Comparison of ENCODE assay signal across 19 mouse cellular contexts in the genomic region with DNA sequence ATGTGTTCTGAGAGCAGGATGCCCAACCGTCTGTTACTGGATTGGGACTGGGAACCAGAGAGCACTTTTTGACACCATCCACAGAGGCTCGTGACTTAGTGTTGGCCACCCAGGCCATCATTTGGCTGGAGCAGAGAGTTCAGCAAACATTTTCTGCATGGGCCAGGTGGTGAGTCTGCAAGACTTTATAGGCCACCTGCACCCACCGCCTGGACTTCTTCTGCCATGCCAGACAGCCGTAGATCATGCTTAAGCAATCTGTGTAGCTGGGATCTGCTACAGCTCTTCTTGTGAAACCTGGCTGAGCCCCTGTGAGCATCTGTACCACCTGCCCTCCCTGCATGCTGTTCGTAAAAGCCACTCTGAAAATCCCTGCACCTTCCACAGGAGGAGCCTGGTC. TPM values are rescaled to one million over a fixed set of nuclear protein-coding genes. Genes with fewer than 3 reads are reported as not detected.
DNase-seq lines count a peak whose midpoint lies in the region; ATAC-seq and TF ChIP-seq lines count a peak whose summit lies in the region.
"Had no signal": no experiment of that assay in that cellular context is flagged by ENCODE, and none has a peak within 500 bp of the region (broad histone marks: within the 10 kb centered on the region; RNA-seq: fewer than 3 reads in every experiment).

No protein-coding gene starts in this region.

- H3K4me3 ChIP-seq in hindbrain, postnatal 0 days (ENCODE audit: low read length), result no peak overlapping the region
- no peak overlapping the region for H3K4me3 ChIP-seq in hindbrain, embryonic 14.5 days (replicated peaks; ENCODE audit: low read length)
- H3K4me3 ChIP-seq: limb, embryonic 15.5 days; stomach, embryonic 15.5 days had no signal

- no peaks in the 10 kb centered on the region for H3K27me3 ChIP-seq in hindbrain, postnatal 0 days (ENCODE audit: insufficient read depth, low read length)
- no peaks in the 10 kb centered on the region for H3K27me3 ChIP-seq in hindbrain, embryonic 14.5 days (ENCODE audit: control insufficient read depth, insufficient read depth, low read length)
- H3K27me3 ChIP-seq: limb, embryonic 15.5 days; Patski; stomach, embryonic 15.5 days had no signal

- peak overlapping the region; percentile 52; the same call in 1 of the 2 replicates for H3K27ac ChIP-seq in hindbrain, postnatal 0 days
- no peak overlapping the region for H3K27ac ChIP-seq in hindbrain, embryonic 14.5 days
- H3K27ac ChIP-seq: limb, embryonic 15.5 days; stomach, embryonic 15.5 days had no signal

- peak; percentile 38 for DNase-seq in hindbrain, postnatal 0 days (ENCODE audit: low spot score)
- DNase-seq in hindbrain, embryonic 14.5 days (ENCODE audit: low spot score), result no peak
- peak; percentile 87 for DNase-seq in brain, adult 2 months (ENCODE audit: low read depth, low spot score)
- DNase-seq in cerebellum, adult 11-12 months, result peak; percentile 83
- DNase-seq in cerebellum, postnatal 25 days, result peak; percentile 69 to 74
- DNase-seq in gastrocnemius, postnatal 25 days, result no peak
- DNase-seq in gastrocnemius, adult 8-10 months (ENCODE audit: low spot score in 2 of 2), result no peak
- DNase-seq: adrenal gland, postnatal 25 days; embryo, embryonic 11 days; gastrocnemius, postnatal 36 days; heart, postnatal 10 days; kidney, adult 18-20 months; kidney, postnatal 14 days; right cerebral cortex, postnatal 14 days; thymus, adult 2 months had no signal

- 60% methylated on average over 5 of the region's 5 CpGs for WGBS in hindbrain, postnatal 0 days
- WGBS in hindbrain, embryonic 14.5 days, result 73% methylated on average over 5 of the region's 5 CpGs

- 0 out of 2 replicates have a peak, but pooled peaks cover 2% of the 10 kb centered on the region for H3K4me1 ChIP-seq in hindbrain, postnatal 0 days (ENCODE audit: insufficient read depth, low read length)
- H3K4me1 ChIP-seq in hindbrain, embryonic 14.5 days (replicated peaks; ENCODE audit: control insufficient read depth, insufficient read depth, low read length), result 0 out of 2 replicates have a peak, but pooled peaks cover 8% of the 10 kb centered on the region
- H3K4me1 ChIP-seq: stomach, embryonic 15.5 days had no signal

- 0 out of 2 replicates have a peak, but pooled peaks have one; percentile 3 for TF ChIP-seq CTCF in hindbrain, postnatal 0 days (IDR thresholded peaks at IDR 0.05; ENCODE audit: low read depth)

- no peak overlapping the region for H3K4me2 ChIP-seq in hindbrain, postnatal 0 days (ENCODE audit: low read depth, low read length)
- H3K4me2 ChIP-seq in hindbrain, embryonic 14.5 days (replicated peaks), result no peak overlapping the region
- H3K4me2 ChIP-seq: limb, embryonic 15.5 days; stomach, embryonic 15.5 days had no signal

- H3K9me3 ChIP-seq in hindbrain, postnatal 0 days (ENCODE audit: low read length), result peaks cover 13% of the 10 kb centered on the region
- peaks cover 18% of the 10 kb centered on the region for H3K9me3 ChIP-seq in hindbrain, embryonic 14.5 days (ENCODE audit: control insufficient read depth, low read length)
- H3K9me3 ChIP-seq: stomach, embryonic 15.5 days had no signal

- H3K9ac ChIP-seq in hindbrain, postnatal 0 days (replicated peaks; ENCODE audit: low read length), result no peak overlapping the region
- no peak overlapping the region for H3K9ac ChIP-seq in hindbrain, embryonic 14.5 days
- H3K9ac ChIP-seq: limb, embryonic 15.5 days; stomach, embryonic 15.5 days had no signal

- ATAC-seq in hindbrain, postnatal 0 days, result no peak
- ATAC-seq in hindbrain, embryonic 14.5 days (ENCODE audit: low FRiP score), result no peak
- ATAC-seq: activated CD4-positive, CD25-positive, alpha-beta regulatory T cell, adult 4 months; Patski had no signal

- no peaks in the 10 kb centered on the region for H3K36me3 ChIP-seq in hindbrain, postnatal 0 days (ENCODE audit: insufficient read depth, low read length)
- H3K36me3 ChIP-seq in hindbrain, embryonic 14.5 days (replicated peaks; ENCODE audit: control insufficient read depth, insufficient read depth), result no peaks in the 10 kb centered on the region; the same call in 1 of the 2 replicates
- H3K36me3 ChIP-seq: limb, embryonic 15.5 days; stomach, embryonic 15.5 days had no signal

RNA-seq across cellular contexts. Expression of gene Pimreg, which starts 25.5 kb away (rescaled TPM):
- total RNA-seq in hindbrain, postnatal 0 days (2014; rRNA removed), result 18.7 and 22.8 TPM in 2 replicates
- 23.9 and 27.8 TPM in 2 replicates for polyA plus RNA-seq in hindbrain, postnatal 0 days (2015; fragmentation: Nextera tagmentation; extraction: Ambion mirVana)
- 26.8 and 30.2 TPM in 2 replicates for polyA plus RNA-seq in hindbrain, embryonic 14.5 days (2014; fragmentation: Nextera tagmentation; extraction: Ambion mirVana)
- total RNA-seq in gastrocnemius, postnatal 25 days (2021), result under 1 TPM; 0.64 to 0.70 TPM
- not detected for total RNA-seq in gastrocnemius, adult 8-10 months (2022)

RNA-seq across cellular contexts. Expression of gene Aipl1, which starts 30.0 kb away (rescaled TPM):
- 0.07 TPM in 1 of 2 replicates, not detected in the other for total RNA-seq in hindbrain, postnatal 0 days (2014; rRNA removed)
- polyA plus RNA-seq in hindbrain, postnatal 0 days (2015; fragmentation: Nextera tagmentation; extraction: Ambion mirVana), result 0.34 and 0.42 TPM in 2 replicates
- not detected in 2 replicates for polyA plus RNA-seq in hindbrain, embryonic 14.5 days (2014; fragmentation: Nextera tagmentation; extraction: Ambion mirVana)
- not detected for total RNA-seq in gastrocnemius, postnatal 25 days (2021)
- total RNA-seq in gastrocnemius, adult 8-10 months (2022), result not detected
- total RNA-seq: gastrocnemius, postnatal 36 days had no signal

Comparison
In these comparisons a context has a peak if more than half of its experiments do, and no peak if none do; other contexts are left out.
1. DNase-seq: peak in hindbrain, postnatal 0 days (single experiment), brain, adult 2 months (single experiment), cerebellum, adult 11-12 months (single experiment) and cerebellum, postnatal 25 days (2 of 2); none in hindbrain, embryonic 14.5 days (single experiment), gastrocnemius, postnatal 25 days (single experiment) and gastrocnemius, adult 8-10 months (0 of 2).
2. RNA of gene Pimreg, which starts 25.5 kb away (total RNA-seq): 18.7 to 22.8 TPM in hindbrain, postnatal 0 days; 0.64 to 0.70 TPM in gastrocnemius, postnatal 25 days and not detected in gastrocnemius, adult 8-10 months; every median in the first group is over 10 times any median in the second.